Mouse (Mus musculus) heart, postnatal 4 days (tissue): ENCODE data around the gene Cabp1. TPM values are rescaled to one million over a fixed set of nuclear protein-coding genes. Genes with fewer than 3 reads are reported as not detected.

ENCODE experiments used
- DNase-seq: peaks from one replicate; pipeline ENCODE4 v3.0.0; 2021
- total RNA-seq, 2 experiments: library from RNA; stranded (reverse); gene quantifications; 2 replicates each; pipeline ENCODE4 v1.2.3; 2021

Gene Cabp1
- total RNA-seq, 2 experiments from 2014 or later: 5.5 to 6.6 TPM

DNA sequence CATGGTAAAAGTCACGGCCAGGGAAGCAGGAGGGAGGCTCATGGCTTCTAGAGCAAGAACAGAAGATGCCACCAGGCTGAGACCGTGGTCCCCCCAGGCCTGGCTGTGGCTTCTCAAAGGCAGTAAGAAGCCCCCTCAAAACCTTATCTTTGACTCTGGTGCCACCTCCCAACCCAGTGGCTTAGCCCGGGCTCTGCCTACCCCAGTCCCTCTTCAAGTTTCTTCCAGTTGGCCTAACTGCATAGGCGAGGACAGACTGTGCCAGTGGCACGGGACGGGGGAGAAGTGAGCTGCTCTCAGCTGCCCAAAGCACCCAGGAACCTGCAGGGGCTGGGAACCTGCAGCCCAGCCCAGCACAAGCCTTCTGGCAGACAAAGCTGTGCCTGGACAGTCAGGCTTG, 69.5 kb downstream of the Cabp1 start:
- DNase-seq: no peak

DNA sequence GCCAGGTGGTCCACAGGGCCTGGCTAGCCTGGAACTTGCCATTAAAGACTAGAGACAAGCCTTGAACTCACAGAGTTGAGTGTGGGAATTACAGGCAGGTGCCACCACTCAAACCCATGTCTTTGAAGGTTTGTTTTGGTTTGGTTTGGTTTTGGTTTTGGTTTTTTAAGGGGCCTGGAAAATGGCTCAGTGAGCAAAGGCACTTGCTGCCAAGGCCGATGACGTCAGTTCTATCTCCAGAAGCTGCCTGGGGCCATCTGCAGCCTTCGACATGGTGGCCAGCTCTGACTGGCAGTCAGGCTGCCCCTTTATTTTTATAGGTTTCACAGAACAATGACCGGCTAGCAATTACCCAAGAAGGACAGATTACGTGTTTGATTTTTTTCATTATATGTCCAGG, 73.2 kb downstream of the Cabp1 start:
- peak; percentile 9 for DNase-seq

DNA sequence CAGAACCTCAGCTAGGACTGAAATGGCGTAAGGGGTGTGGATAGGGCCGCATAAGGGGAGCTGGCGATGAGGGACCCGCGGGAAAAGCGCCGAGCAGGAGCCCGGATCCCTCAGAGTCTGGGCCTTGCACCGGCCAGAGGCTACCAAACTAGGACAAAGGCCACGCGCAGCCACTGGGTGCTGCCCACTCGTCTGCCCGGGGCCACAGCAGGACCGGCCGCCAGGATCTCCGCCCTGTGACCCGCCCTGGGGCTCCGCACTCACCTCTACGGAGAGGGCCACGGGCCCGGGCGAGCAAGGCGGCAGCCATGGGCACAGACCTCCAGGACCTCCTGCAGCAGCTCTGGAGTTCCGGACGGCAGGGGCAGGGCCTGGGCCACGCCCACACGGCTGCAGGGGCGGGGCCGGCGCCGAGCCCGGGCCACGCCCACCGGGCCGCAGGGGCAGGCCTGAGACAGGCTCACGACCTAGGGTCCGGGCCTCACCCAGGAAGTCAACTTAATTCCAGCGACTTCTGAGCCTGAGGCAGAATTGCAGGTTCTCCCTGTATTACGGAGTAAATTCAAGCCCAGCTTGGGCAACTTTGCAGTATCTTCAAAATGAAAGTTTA, 75.1 kb downstream of the Cabp1 start, which contains the start of gene Acads:
Gene Acads, minus strand, starts transcription at position 386 of the 610 bp plus-strand sequence.
- DNase-seq: peak; percentile 89

Other genes with a start within 250 kb of the Cabp1 start
- gene Hnf1a, start 223.3 kb downstream of the Cabp1 start, total RNA-seq: not detected
- 10 to 100 TPM; 52.1 to 53.3 TPM for gene Sppl3, start 183.2 kb downstream of the Cabp1 start, total RNA-seq
- gene Gm10401, start 96.1 kb downstream of the Cabp1 start, total RNA-seq: not detected
- 100 to 1,000 TPM; 153 to 165 TPM for gene Acads, start 75.0 kb downstream of the Cabp1 start, total RNA-seq
- 10 to 100 TPM; 21.7 to 25.9 TPM for gene Unc119b, start 59.4 kb downstream of the Cabp1 start, total RNA-seq
- 100 to 1,000 TPM; 104 to 111 TPM for gene Mlec, start 36.2 kb downstream of the Cabp1 start, total RNA-seq
- gene Pop5, start 41.5 kb upstream of the Cabp1 start, total RNA-seq: 10 to 100 TPM; 21.1 to 26.1 TPM
- gene Rnf10, start 78.5 kb upstream of the Cabp1 start, total RNA-seq: 100 to 1,000 TPM; 277 to 284 TPM
- gene Coq5, start 85.3 kb upstream of the Cabp1 start, total RNA-seq: 100 to 1,000 TPM; 113 to 117 TPM
- 100 to 1,000 TPM; 318 to 355 TPM for gene Dynll1, start 106.6 kb upstream of the Cabp1 start, total RNA-seq
- gene Srsf9, start 132.8 kb upstream of the Cabp1 start, total RNA-seq: 10 to 100 TPM; 39.1 to 42.4 TPM
- 10 to 100 TPM; 17.3 to 19.3 TPM for gene Gatc, start 146.8 kb upstream of the Cabp1 start, total RNA-seq
- gene Triap1, start 146.8 kb upstream of the Cabp1 start, total RNA-seq: 10 to 100 TPM; 23.4 to 26.8 TPM
- 100 to 1,000 TPM; 619 to 662 TPM for gene Cox6a1, start 154.6 kb upstream of the Cabp1 start, total RNA-seq
- gene Msi1, start 235.2 kb upstream of the Cabp1 start, total RNA-seq: 1 to 10 TPM; 6.2 to 7.7 TPM